ENCODE assay signal across 10 mouse cellular contexts in the genomic region with DNA sequence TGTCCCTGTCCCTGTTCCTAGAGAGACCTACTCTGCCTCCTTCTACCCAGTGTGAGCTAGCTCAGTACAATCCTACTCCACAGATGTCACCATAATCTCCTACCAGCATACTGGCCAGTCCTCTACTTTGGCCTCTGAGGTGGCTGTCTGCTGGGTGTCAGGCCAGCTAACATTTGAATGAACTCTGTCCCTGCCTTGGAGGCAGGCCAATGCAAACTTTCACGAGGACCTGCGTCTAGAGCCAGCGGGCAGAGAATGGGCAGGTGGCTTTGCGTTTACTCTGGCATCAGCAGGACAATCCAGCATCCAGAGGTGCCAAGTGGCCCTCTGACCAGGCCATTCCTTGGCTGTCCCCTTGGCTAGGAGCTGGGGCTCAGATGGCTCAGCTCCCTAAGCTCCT.
DNase-seq lines count a peak whose midpoint lies in the region; ATAC-seq and TF ChIP-seq lines count a peak whose summit lies in the region.
"Had no signal": no experiment of that assay in that cellular context is flagged by ENCODE, and none has a peak within 500 bp of the region (broad histone marks: within the 10 kb centered on the region; RNA-seq: fewer than 3 reads in every experiment).

No protein-coding gene starts in this region.

- no peaks in the 10 kb centered on the region for H3K36me3 ChIP-seq in kidney, adult 2 months (ENCODE audit: control insufficient read depth, insufficient read depth, low read length)
- 0 out of 2 replicates have a peak, but pooled peaks cover 3% of the 10 kb centered on the region for H3K36me3 ChIP-seq in kidney, embryonic 16.5 days (ENCODE audit: insufficient read depth, low read length)
- H3K36me3 ChIP-seq in heart, embryonic 12.5 days = peaks cover 14% of the 10 kb centered on the region

- 23% methylated on average over 4 of the region's 4 CpGs for WGBS in kidney, adult 2 months
- 69% methylated on average over 4 of the region's 4 CpGs for WGBS in kidney, embryonic 16.5 days
- WGBS in heart, embryonic 12.5 days = 69% methylated on average over 4 of the region's 4 CpGs

- H3K4me2 ChIP-seq in kidney, embryonic 16.5 days (replicated peaks; ENCODE audit: low read depth, low read length) = no peak overlapping the region
- no peak overlapping the region for H3K4me2 ChIP-seq in heart, embryonic 12.5 days
- H3K4me2 ChIP-seq: midbrain, embryonic 12.5 days had no signal

- no peak overlapping the region for H3K27ac ChIP-seq in kidney, adult 2 months (ENCODE audit: insufficient read depth, low read depth, low read length)
- H3K27ac ChIP-seq in kidney, embryonic 16.5 days (ENCODE audit: low read length) = no peak overlapping the region
- H3K27ac ChIP-seq in heart, embryonic 12.5 days (ENCODE audit: poor library complexity, severe bottlenecking) = 0 out of 2 replicates have a peak overlapping the region, but pooled peaks have one; percentile 40

- no peaks in the 10 kb centered on the region for H3K27me3 ChIP-seq in kidney, adult 2 months (replicated peaks; ENCODE audit: control insufficient read depth, insufficient read depth, low read length)
- H3K27me3 ChIP-seq in kidney, embryonic 16.5 days (ENCODE audit: insufficient read depth, low read length) = no peaks in the 10 kb centered on the region
- no peaks in the 10 kb centered on the region for H3K27me3 ChIP-seq in heart, embryonic 12.5 days (replicated peaks)
- H3K27me3 ChIP-seq: midbrain, embryonic 12.5 days had no signal

- TF ChIP-seq CTCF in kidney, adult 2 months (conservative IDR thresholded peaks at IDR 0.05; ENCODE audit: insufficient read depth, insufficient read length, low read depth, low read length) = no peak

- H3K9me3 ChIP-seq in kidney, embryonic 16.5 days (ENCODE audit: low read length) = no peaks in the 10 kb centered on the region
- no peaks in the 10 kb centered on the region for H3K9me3 ChIP-seq in heart, embryonic 12.5 days (replicated peaks)
- H3K9me3 ChIP-seq: midbrain, embryonic 12.5 days had no signal

- H3K4me3 ChIP-seq in kidney, adult 2 months (ENCODE audit: insufficient read depth, low read depth, low read length) = no peak overlapping the region
- H3K4me3 ChIP-seq in kidney, embryonic 16.5 days (ENCODE audit: low read length) = no peak overlapping the region
- no peak overlapping the region for H3K4me3 ChIP-seq in heart, embryonic 12.5 days
- H3K4me3 ChIP-seq: midbrain, embryonic 12.5 days had no signal

- H3K9ac ChIP-seq in kidney, embryonic 16.5 days (replicated peaks; ENCODE audit: low read length) = no peak overlapping the region
- no peak overlapping the region for H3K9ac ChIP-seq in heart, embryonic 12.5 days
- H3K9ac ChIP-seq: midbrain, embryonic 12.5 days had no signal

- no peaks in the 10 kb centered on the region for H3K4me1 ChIP-seq in kidney, adult 2 months (ENCODE audit: control insufficient read depth, insufficient read depth, low read length)
- H3K4me1 ChIP-seq in kidney, embryonic 16.5 days (ENCODE audit: insufficient read depth, low read length) = no peaks in the 10 kb centered on the region
- H3K4me1 ChIP-seq in heart, embryonic 12.5 days (replicated peaks) = peaks cover 34% of the 10 kb centered on the region

- DNase-seq in kidney, adult 2 months = peak; percentile 86
- peak; percentile 74 for DNase-seq in kidney, postnatal 14 days
- peak; percentile 79 for DNase-seq in lung, postnatal 36 days
- DNase-seq: cerebellum, adult 9-10 months; thymus, postnatal 36 days had no signal

- TF ChIP-seq POLR2A in kidney, adult 2 months (IDR thresholded peaks at IDR 0.05; ENCODE audit: low read depth, low read length) = no peak

- ATAC-seq in kidney, embryonic 16.5 days (ENCODE audit: low FRiP score, low TSS enrichment) = no peak
- ATAC-seq in heart, embryonic 12.5 days (ENCODE audit: insufficient number of reproducible peaks, low FRiP score) = no peak
- ATAC-seq in CD4-positive, CD25-positive, alpha-beta regulatory T cell, adult 4 months = no peak
- no peak for ATAC-seq in activated CD4-positive, CD25-positive, alpha-beta regulatory T cell, adult 4 months
